Mouse (Mus musculus): ENCODE results near the gene Cyp2b19. TPM values are rescaled to one million over a fixed set of nuclear protein-coding genes. Genes with fewer than 3 reads are reported as not detected.

Gene Cyp2b19
- total RNA-seq (2023; ENCODE audit: inconsistent age), result not detected in 4 replicates

DNA sequence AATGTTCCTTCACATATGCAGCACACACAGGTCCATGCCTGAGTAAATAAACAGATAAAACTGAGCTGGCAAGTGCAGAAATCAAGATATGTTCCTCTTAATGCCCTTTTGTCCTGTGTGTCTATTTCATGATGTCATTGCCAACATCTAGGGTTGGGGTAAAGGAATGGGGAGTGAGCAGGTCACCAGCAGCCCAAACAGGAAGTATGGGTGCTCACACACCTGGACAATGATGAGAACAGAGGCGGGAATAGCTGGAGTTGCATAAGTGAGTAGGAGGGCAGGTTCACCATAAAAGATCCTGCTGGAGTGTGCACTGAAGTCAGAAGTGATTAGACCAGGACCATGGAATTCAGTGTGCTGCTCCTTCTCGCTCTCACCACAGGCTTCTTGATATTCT, at the start of gene Cyp2b19:
TSS of gene Cyp2b19 (plus strand) at position 301 of the 400 bp plus-strand sequence.

DNA sequence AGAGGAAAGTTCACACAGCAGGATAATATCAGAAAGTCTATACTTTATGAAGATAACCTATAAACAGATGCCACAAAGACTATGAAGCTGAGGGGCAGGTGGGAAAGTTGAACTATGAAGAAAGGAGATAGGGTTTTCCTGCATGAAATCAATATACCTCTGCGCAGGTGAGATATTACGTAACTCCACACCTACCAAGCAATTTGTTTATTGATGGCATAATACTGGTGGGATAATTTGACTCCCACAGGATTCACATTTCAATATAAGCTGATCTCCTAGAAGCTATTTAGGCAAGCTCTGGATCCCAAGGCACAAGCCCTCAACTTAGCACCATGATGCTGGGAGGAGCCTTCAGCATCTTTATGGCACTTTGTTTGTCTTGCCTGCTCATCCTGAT, 51.6 kb downstream of the Cyp2b19 start, which contains the start of gene Cyp2g1:
TSS of gene Cyp2g1 (plus strand) at position 301 of the 400 bp plus-strand sequence.

Other genes with a start within 250 kb of the Cyp2b19 start
- gene Nlrp9a, start 222.1 kb upstream of the Cyp2b19 start, total RNA-seq (2023; ENCODE audit: inconsistent age), result not detected in 4 replicates
- not detected in 4 replicates for gene Vmn1r185, start 138.7 kb upstream of the Cyp2b19 start, total RNA-seq (2023; ENCODE audit: inconsistent age)
- not detected in 4 replicates for gene Cyp2b23, start 70.7 kb upstream of the Cyp2b19 start, total RNA-seq (2023; ENCODE audit: inconsistent age)
- gene Cyp2g1, start 51.8 kb downstream of the Cyp2b19 start, total RNA-seq (2023; ENCODE audit: inconsistent age), result not detected in 4 replicates
- not detected in 4 replicates for gene Cyp2a5, start 78.2 kb downstream of the Cyp2b19 start, total RNA-seq (2023; ENCODE audit: inconsistent age)
- gene Cyp2a22, start 182.2 kb downstream of the Cyp2b19 start, total RNA-seq (2023; ENCODE audit: inconsistent age), result not detected in 4 replicates

Measured in B cell, adult (primary cell).